Mouse (Mus musculus) C2C12 (cell line): ENCODE data around the gene Aamdc. TPM values are rescaled to one million over a fixed set of nuclear protein-coding genes. Genes with fewer than 3 reads are reported as not detected.

Experiments
- H3K27me3 ChIP-seq: one replicate; pipeline ENCODE4 v1.6.1; 2011; ENCODE audit not compliant: control insufficient read depth, insufficient read depth, insufficient read length
- H3K36me3 ChIP-seq: one replicate; pipeline ENCODE4 v1.6.1; 2011; ENCODE audit not compliant: control insufficient read depth, insufficient read depth
- H3K4me3 ChIP-seq: one replicate; pipeline ENCODE4 v1.5.1; 2011; ENCODE audit warnings: mild to moderate bottlenecking, control low read depth; ENCODE audit not compliant: poor library complexity, insufficient read depth, severe bottlenecking
- H3K79me2 ChIP-seq: one replicate; pipeline ENCODE4 v1.6.1; 2011; ENCODE audit not compliant: control insufficient read depth, insufficient read depth
- H3K79me3 ChIP-seq: one replicate; pipeline ENCODE4 v1.6.1; 2011; ENCODE audit warnings: low read depth, control low read depth
- H3ac ChIP-seq: one replicate; pipeline ENCODE3; 2011; ENCODE audit warnings: low read depth; ENCODE audit not compliant: control insufficient read depth, insufficient read length
- CEBPB ChIP-seq: IDR thresholded peaks from one replicate; pipeline ENCODE4 v1.6.1; 2011; ENCODE audit warnings: low read depth, mild to moderate bottlenecking, control low read depth, moderate library complexity
- CTCF ChIP-seq: IDR thresholded peaks from one replicate; pipeline ENCODE4 v1.5.1; 2011; ENCODE audit not compliant: control insufficient read depth, insufficient read depth, insufficient read length
- FOSL1 ChIP-seq: IDR thresholded peaks from one replicate; pipeline ENCODE4 v1.8.0; 2011; ENCODE audit warnings: mild to moderate bottlenecking, low read length; ENCODE audit not compliant: poor library complexity, insufficient read depth, severe bottlenecking
- MAX ChIP-seq: IDR thresholded peaks from one replicate; pipeline ENCODE4 v1.6.1; 2011; ENCODE audit warnings: mild to moderate bottlenecking, control low read depth
- MYOD1 ChIP-seq: IDR thresholded peaks from one replicate; pipeline ENCODE4 v1.6.1; 2011; ENCODE audit warnings: low read depth; ENCODE audit not compliant: control insufficient read depth, insufficient read length
- MYOG ChIP-seq: IDR thresholded peaks from one replicate; pipeline ENCODE4 v1.6.1; 2011; ENCODE audit not compliant: control insufficient read depth, insufficient read length; ENCODE audit errors: extremely low read depth
- USF1 ChIP-seq: IDR thresholded peaks from one replicate; pipeline ENCODE4 v1.6.1; 2011; ENCODE audit warnings: low read depth, mild to moderate bottlenecking, control low read depth, moderate library complexity
- polyA plus RNA-seq: library from polyadenylated mRNA; unstranded; fragments of >200 nt; fragmentation: generic; extraction: Trizol; gene quantifications from one replicate; pipeline ENCODE4 v1.2.1, GENCODE M21; 2012; ENCODE audit warnings: missing spikeins

Aamdc gene
- polyA plus RNA-seq, 1 experiment = 14.1 TPM

DNA sequence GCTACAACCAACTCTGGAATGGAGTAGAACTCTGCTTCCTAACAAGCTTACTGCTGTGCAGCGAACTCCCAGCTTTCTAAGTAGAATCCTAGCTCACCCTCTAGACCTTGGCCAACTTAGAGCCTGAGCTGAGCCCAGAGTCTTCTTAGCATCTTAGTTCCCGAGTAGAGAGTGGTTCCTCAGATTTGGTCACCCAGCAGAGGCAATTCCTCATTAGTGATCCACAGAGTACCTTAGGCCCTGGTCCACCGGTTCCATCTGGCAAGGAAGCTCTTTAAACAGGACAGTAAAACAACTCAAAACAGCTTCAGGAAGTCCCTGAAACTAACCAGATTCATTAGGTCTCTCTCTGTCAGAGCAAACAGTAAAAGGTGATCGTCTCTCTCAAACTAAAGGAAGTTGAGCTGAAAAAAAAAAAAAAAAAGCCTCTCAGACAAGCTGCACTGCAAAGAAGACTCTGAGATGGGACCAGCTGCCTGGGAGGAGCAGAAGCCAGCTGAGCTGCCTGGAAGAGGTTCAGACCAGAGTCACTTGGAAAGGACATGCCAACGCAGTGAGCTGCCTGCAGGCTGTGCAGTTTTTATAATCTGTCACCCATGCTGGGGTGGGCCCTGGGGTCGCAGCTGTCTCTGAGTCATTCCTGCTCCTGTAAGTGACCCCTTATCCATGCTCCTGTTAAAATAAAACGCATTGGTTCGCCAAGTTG is 783 bp downstream of the Aamdc start:
- TF ChIP-seq MAX (no peak), MYOD1 (peak; percentile 12)
- Histone ChIP-seq H3ac (peak overlapping the region; percentile 46), H3K27me3 (no peaks in the 10 kb centered on the region), H3K79me2 (peaks cover 37% of the 10 kb centered on the region), H3K79me3 (peaks cover 22% of the 10 kb centered on the region), H3K36me3 (no peaks in the 10 kb centered on the region), H3K4me3 (peak overlapping the region; percentile 82)

DNA sequence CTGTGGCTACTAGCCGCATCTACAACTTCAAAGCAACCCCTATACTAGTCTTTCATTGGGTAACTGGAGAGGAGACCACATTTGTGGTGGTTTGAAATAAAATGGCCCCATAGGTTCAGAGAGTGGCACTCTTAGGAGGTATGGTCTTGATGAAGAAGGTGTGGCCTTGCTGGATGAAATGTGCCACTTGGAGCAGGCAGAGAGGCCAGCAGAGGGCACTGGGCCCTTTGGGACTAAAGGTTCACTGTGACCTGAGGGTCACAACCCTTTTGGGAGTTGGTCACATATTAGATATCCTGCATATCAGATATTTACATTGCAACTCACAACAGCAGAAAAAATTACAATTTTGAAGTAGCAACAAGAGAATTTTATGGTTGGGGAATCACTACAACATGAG is 8.9 kb downstream of the Aamdc start:
- no peaks in the 10 kb centered on the region for H3K79me2 ChIP-seq
- H3K4me3 ChIP-seq = no peak overlapping the region
- H3K27me3 ChIP-seq = no peaks in the 10 kb centered on the region
- H3ac ChIP-seq = no peak overlapping the region
- no peaks in the 10 kb centered on the region for H3K36me3 ChIP-seq
- no peaks in the 10 kb centered on the region for H3K79me3 ChIP-seq
- no peak for TF ChIP-seq FOSL1
- TF ChIP-seq MAX = no peak
- peak; percentile 17 for TF ChIP-seq CTCF
- no peak for TF ChIP-seq CEBPB
- TF ChIP-seq USF1 = no peak
- TF ChIP-seq MYOG = no peak
- TF ChIP-seq MYOD1 = no peak

DNA sequence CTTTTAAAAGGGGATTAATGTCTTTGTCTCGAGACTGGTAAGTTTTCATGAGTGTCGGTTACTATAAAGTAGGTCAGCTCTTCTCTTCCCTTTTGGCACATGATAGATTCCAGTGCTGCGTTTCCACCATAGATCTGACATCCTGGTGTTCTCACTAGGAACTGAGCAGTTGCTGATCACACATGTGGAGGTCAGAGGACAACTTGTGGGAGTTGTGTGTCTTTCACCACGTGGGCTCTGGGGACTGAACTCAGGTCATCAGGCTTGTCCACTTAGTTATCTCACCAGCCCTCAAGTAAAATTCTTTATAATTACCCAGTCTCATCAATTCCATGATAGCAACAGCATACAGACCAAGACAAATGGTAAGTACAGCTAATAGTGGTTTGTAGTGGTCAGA is 9.9 kb downstream of the Aamdc start:
- Histone ChIP-seq H3K4me3 (no peak overlapping the region), H3K27me3 (no peaks in the 10 kb centered on the region), H3ac (no peak overlapping the region), H3K79me3 (no peaks in the 10 kb centered on the region), H3K36me3 (no peaks in the 10 kb centered on the region), H3K79me2 (no peaks in the 10 kb centered on the region)
- TF ChIP-seq CTCF (no peak), USF1 (no peak), MAX (no peak), MYOD1 (no peak), CEBPB (no peak), MYOG (no peak), FOSL1 (no peak)

DNA sequence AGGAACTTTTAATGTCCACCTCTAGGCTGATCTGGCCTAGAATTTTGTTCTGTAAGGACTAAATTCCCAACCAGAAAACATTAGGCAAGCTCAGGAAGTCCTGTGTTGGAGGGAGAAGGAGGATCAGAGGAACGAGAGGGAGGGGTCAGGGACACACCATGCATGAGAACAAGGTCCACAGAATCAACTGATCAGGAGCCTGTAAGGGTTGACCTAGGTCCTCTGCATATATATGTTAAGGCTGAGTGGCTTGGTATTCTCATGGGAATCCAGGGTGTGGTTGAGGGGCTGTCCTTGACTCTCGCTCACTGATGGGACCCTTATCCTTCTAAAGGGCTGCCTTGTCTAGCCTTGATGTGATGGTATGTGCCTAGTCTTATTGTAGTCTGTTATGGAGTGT is 15.7 kb downstream of the Aamdc start:
- H3K79me3 ChIP-seq = no peaks in the 10 kb centered on the region
- no peaks in the 10 kb centered on the region for H3K36me3 ChIP-seq
- H3ac ChIP-seq = no peak overlapping the region
- TF ChIP-seq CEBPB (no peak), MAX (no peak), MYOG (no peak), USF1 (no peak), CTCF (no peak), MYOD1 (no peak), FOSL1 (no peak)
- no peaks in the 10 kb centered on the region for H3K79me2 ChIP-seq
- H3K27me3 ChIP-seq = no peaks in the 10 kb centered on the region
- H3K4me3 ChIP-seq = no peak overlapping the region

DNA sequence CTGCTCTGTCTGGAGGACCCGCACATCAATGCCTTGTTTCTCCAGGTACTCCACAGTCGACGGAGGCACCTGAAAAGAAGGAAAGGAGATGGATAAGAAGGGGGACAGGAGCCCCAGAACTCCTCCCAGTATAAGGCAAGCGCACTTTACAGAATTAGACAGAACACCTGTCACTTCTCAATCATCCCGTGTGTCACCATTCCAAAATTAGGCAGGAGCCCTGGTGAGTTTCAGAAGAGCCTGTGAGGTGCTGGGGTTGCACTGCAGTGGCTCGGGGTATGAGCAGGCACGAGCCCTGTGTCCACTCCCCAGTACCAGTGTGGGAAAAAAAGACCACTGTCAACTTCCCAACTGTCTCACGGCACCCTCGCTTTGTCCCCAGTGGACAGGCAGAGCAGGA is 28.6 kb downstream of the Aamdc start:
- H3K79me2 ChIP-seq = no peaks in the 10 kb centered on the region
- no peak overlapping the region for H3K4me3 ChIP-seq
- no peaks in the 10 kb centered on the region for H3K27me3 ChIP-seq
- no peaks in the 10 kb centered on the region for H3K36me3 ChIP-seq
- H3ac ChIP-seq = no peak overlapping the region
- H3K79me3 ChIP-seq = no peaks in the 10 kb centered on the region
- TF ChIP-seq MYOG (no peak), USF1 (no peak), FOSL1 (no peak), CEBPB (no peak), CTCF (no peak), MYOD1 (no peak), MAX (no peak)

DNA sequence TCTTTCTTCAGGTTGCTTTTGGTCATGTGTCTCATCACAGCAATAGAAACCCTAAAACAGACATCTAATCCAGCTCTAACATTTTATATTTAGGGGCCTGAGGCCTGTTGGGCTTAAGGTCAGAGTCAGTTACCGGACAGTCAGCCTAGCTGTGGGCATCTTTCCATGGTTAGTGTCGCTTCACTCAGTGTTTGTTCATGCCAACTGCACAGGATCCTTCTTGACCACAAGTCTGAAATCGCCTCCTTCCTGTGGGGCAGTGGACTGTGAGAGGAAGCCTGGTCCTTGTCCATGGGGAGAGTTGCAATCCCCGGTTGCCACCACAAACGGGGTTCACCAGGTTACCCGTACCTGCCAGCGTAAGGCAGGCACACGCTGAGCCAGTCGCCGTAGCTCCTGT is 30.0 kb downstream of the Aamdc start:
- H3K36me3 ChIP-seq = no peaks in the 10 kb centered on the region
- TF ChIP-seq FOSL1 = no peak
- no peak for TF ChIP-seq MYOG
- no peak for TF ChIP-seq USF1
- no peak for TF ChIP-seq CTCF
- H3K79me2 ChIP-seq = no peaks in the 10 kb centered on the region
- no peaks in the 10 kb centered on the region for H3K27me3 ChIP-seq
- H3K79me3 ChIP-seq = no peaks in the 10 kb centered on the region
- no peak overlapping the region for H3ac ChIP-seq
- no peak overlapping the region for H3K4me3 ChIP-seq
